Mouse (Mus musculus): ENCODE data around the gene Tnpo3.

DNA sequence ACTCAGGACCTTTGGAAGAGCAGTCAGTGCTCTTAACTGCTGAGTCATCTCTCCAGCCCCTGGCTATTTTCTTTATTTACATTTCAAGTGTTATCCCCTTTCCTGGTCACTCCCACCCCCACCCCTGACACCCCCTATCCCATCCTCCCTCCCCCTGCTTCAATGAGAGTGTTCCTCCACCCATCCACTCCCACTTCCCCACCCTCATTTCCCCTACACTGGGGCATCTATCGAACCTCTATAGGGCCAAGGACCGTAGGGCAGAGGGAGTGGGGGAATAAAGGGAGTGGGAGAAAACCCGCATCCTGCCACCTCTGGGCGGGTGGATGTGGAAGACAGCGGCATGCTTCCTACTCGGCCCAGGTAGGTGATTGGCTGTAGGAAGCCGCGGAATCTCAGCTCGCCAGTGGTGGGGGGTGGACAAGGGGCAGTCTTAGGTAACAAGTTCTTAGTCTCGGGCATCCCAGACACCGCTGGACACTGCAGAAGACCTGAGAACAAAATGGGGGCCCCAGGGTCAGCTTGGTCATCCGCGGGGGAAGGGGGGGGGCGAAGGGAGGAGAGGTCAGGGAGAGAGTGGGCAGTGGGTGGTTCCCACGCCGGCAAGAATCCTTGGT is 29.3 kb upstream of the Tnpo3 start:
- no peak for TF ChIP-seq CTCF (conservative IDR thresholded peaks at IDR 0.05; ENCODE audit: low read length)
- TF ChIP-seq POU5F1 (IDR thresholded peaks at IDR 0.05; ENCODE audit: borderline replicate concordance, low read length) = no peak
- TF ChIP-seq NANOG (IDR thresholded peaks at IDR 0.05; ENCODE audit: borderline replicate concordance, low read length) = no peak

Data from E14TG2a.4 (cell line).